Mouse (Mus musculus) lung, embryonic 15.5 days (tissue): ENCODE data around the gene Bcr. TPM values are rescaled to one million over a fixed set of nuclear protein-coding genes. Genes with fewer than 3 reads are reported as not detected.

Source experiments
- ATAC-seq: fragments of 200-750 bp; cut with Nextera tagmentation; 2 replicates; pipeline ENCODE4 v1.8.0; 2017; ENCODE audit warnings: moderate number of reproducible peaks, borderline replicate concordance; ENCODE audit not compliant: low FRiP score, low TSS enrichment; ENCODE audit errors: extremely low read depth
- H3K27ac ChIP-seq: fragments of 300-500 bp; sonication (generic); 2 replicates; pipeline ENCODE4 v1.5.1; 2015; ENCODE audit warnings: moderate library complexity, mild to moderate bottlenecking, inconsistent platforms
- H3K27me3 ChIP-seq: fragments of 300-500 bp; sonication (generic); 2 replicates; pipeline ENCODE4 v1.6.1; 2015; ENCODE audit warnings: inconsistent platforms
- H3K36me3 ChIP-seq: fragments of 300-500 bp; sonication (generic); 2 replicates; pipeline ENCODE4 v1.6.1; 2015; ENCODE audit warnings: inconsistent platforms
- H3K4me1 ChIP-seq: fragments of 300-500 bp; sonication (generic); 2 replicates; pipeline ENCODE4 v1.6.1; 2015; ENCODE audit warnings: inconsistent platforms
- H3K4me2 ChIP-seq: fragments of 300-500 bp; sonication (generic); 2 replicates; pipeline ENCODE4 v1.6.1; 2015; ENCODE audit warnings: inconsistent platforms, mild to moderate bottlenecking, moderate library complexity
- H3K4me3 ChIP-seq: fragments of 300-500 bp; sonication (generic); 2 replicates; pipeline ENCODE4 v1.5.1; 2015; ENCODE audit warnings: mild to moderate bottlenecking, inconsistent platforms
- H3K9ac ChIP-seq: fragments of 300-500 bp; sonication (generic); 2 replicates; pipeline ENCODE4 v1.6.1; 2015; ENCODE audit warnings: inconsistent platforms
- H3K9me3 ChIP-seq: fragments of 300-500 bp; sonication (generic); 2 replicates; pipeline ENCODE4 v1.6.1; 2016; ENCODE audit warnings: inconsistent platforms
- WGBS: fragments of 180-500 bp; shearing (Covaris S2); methylation state at CpG from one replicate; pipeline ENCODE4 v1.1.7; 2015; 5-methylcytosine and 5-hydroxymethylcytosine counted together
- polyA plus RNA-seq: library from polyadenylated mRNA; unstranded; fragments of >200 nt; fragmentation: Nextera tagmentation; extraction: Ambion mirVana; gene quantifications from 2 replicates; pipeline ENCODE4 v1.2.1, GENCODE M21; 2015

Bcr gene
- polyA plus RNA-seq, 1 experiment from 2014 or later = 8.6 TPM

- no peak overlapping the region for H3K9ac ChIP-seq
- no peak overlapping the region for H3K4me3 ChIP-seq
- peaks cover 52% of the 10 kb centered on the region for H3K4me1 ChIP-seq
- ATAC-seq = no peak
- peak overlapping the region; percentile 89 for H3K4me2 ChIP-seq
- H3K27me3 ChIP-seq = no peaks in the 10 kb centered on the region
- H3K9me3 ChIP-seq = no peaks in the 10 kb centered on the region
- H3K27ac ChIP-seq = no peak overlapping the region
- H3K36me3 ChIP-seq = no peaks in the 10 kb centered on the region
- 33% methylated on average over 9 of the region's 9 CpGs for WGBS
Measured at GRCm38 (mm10) chr10:75058761-75059395, 1.5 kb upstream of the Bcr start.

- Histone ChIP-seq H3K27ac (no peak overlapping the region), H3K9ac (no peak overlapping the region), H3K36me3 (no peaks in the 10 kb centered on the region), H3K4me3 (peak overlapping the region; percentile 88; the same call in 1 of the 2 replicates), H3K4me1 (peaks cover 52% of the 10 kb centered on the region), H3K4me2 (peak overlapping the region; percentile 89), H3K27me3 (no peaks in the 10 kb centered on the region), H3K9me3 (no peaks in the 10 kb centered on the region)
- 1% methylated on average over 11 of the region's 11 CpGs for WGBS
- ATAC-seq = no peak
Measured at GRCm38 (mm10) chr10:75059396-75059795, 996 bp upstream of the Bcr start.

GRCm38 (mm10) chr10:75060843-75061235, 447 bp downstream of the Bcr start:
- Histone ChIP-seq H3K9me3 (no peaks in the 10 kb centered on the region), H3K4me3 (peak overlapping the region; percentile 88), H3K9ac (peak overlapping the region; percentile 70), H3K27me3 (no peaks in the 10 kb centered on the region), H3K27ac (peak overlapping the region; percentile 43), H3K36me3 (no peaks in the 10 kb centered on the region), H3K4me2 (peak overlapping the region; percentile 89), H3K4me1 (peaks cover 62% of the 10 kb centered on the region)
- peak; percentile 5; the same call in 1 of the 2 replicates for ATAC-seq
- under 1% methylated on average over 35 of the region's 48 CpGs for WGBS

GRCm38 (mm10) chr10:75061341-75062188, 1.2 kb downstream of the Bcr start:
- Histone ChIP-seq H3K27me3 (no peaks in the 10 kb centered on the region), H3K4me2 (peak overlapping the region; percentile 89), H3K9ac (peak overlapping the region; percentile 70), H3K9me3 (no peaks in the 10 kb centered on the region), H3K4me1 (peaks cover 67% of the 10 kb centered on the region), H3K4me3 (peak overlapping the region; percentile 88), H3K36me3 (no peaks in the 10 kb centered on the region), H3K27ac (peak overlapping the region; percentile 68)
- no peak for ATAC-seq
- WGBS = 2% methylated on average over 71 of the region's 71 CpGs

GRCm38 (mm10) chr10:75062189-75062561, 1.8 kb downstream of the Bcr start:
- Histone ChIP-seq H3K27ac (peak overlapping the region; percentile 68), H3K27me3 (no peaks in the 10 kb centered on the region), H3K4me1 (peaks cover 69% of the 10 kb centered on the region), H3K36me3 (no peaks in the 10 kb centered on the region), H3K9ac (peak overlapping the region; percentile 70), H3K9me3 (no peaks in the 10 kb centered on the region), H3K4me2 (peak overlapping the region; percentile 89), H3K4me3 (peak overlapping the region; percentile 88)
- 8% methylated on average over 6 of the region's 6 CpGs for WGBS
- peak; percentile 36 for ATAC-seq

GRCm38 (mm10) chr10:75062621-75063020, 2.2 kb downstream of the Bcr start:
- Histone ChIP-seq H3K4me3 (peak overlapping the region; percentile 88), H3K9ac (no peak overlapping the region), H3K27ac (no peak overlapping the region), H3K27me3 (no peaks in the 10 kb centered on the region), H3K9me3 (no peaks in the 10 kb centered on the region), H3K36me3 (no peaks in the 10 kb centered on the region), H3K4me1 (peaks cover 73% of the 10 kb centered on the region), H3K4me2 (peak overlapping the region; percentile 89)
- WGBS = 30% methylated on average over 6 of the region's 6 CpGs
- 0 out of 2 replicates have a peak, but pooled peaks have one; percentile 2 for ATAC-seq

GRCm38 (mm10) chr10:75063301-75063965, 3.0 kb downstream of the Bcr start:
- H3K27me3 ChIP-seq = no peaks in the 10 kb centered on the region
- peak overlapping the region; percentile 88 for H3K4me3 ChIP-seq
- no peaks in the 10 kb centered on the region for H3K36me3 ChIP-seq
- peaks cover 72% of the 10 kb centered on the region for H3K4me1 ChIP-seq
- ATAC-seq = no peak
- peak overlapping the region; percentile 89 for H3K4me2 ChIP-seq
- 29% methylated on average over 12 of the region's 12 CpGs for WGBS
- peak overlapping the region; percentile 10; the same call in 1 of the 2 replicates for H3K9ac ChIP-seq
- H3K27ac ChIP-seq = no peak overlapping the region
- no peaks in the 10 kb centered on the region for H3K9me3 ChIP-seq

- Histone ChIP-seq H3K4me3 (no peak overlapping the region), H3K4me2 (no peak overlapping the region), H3K9ac (no peak overlapping the region), H3K4me1 (peaks cover 77% of the 10 kb centered on the region), H3K27ac (no peak overlapping the region), H3K36me3 (no peaks in the 10 kb centered on the region), H3K9me3 (no peaks in the 10 kb centered on the region), H3K27me3 (no peaks in the 10 kb centered on the region)
- 56% methylated on average over 6 of the region's 6 CpGs for WGBS
- no peak for ATAC-seq
Measured at GRCm38 (mm10) chr10:75065691-75066090, 5.3 kb downstream of the Bcr start.

GRCm38 (mm10) chr10:75067446-75067845, 7.1 kb downstream of the Bcr start:
- Histone ChIP-seq H3K4me2 (no peak overlapping the region), H3K9ac (no peak overlapping the region), H3K4me1 (peaks cover 71% of the 10 kb centered on the region), H3K27me3 (no peaks in the 10 kb centered on the region), H3K27ac (no peak overlapping the region), H3K4me3 (no peak overlapping the region), H3K36me3 (no peaks in the 10 kb centered on the region), H3K9me3 (no peaks in the 10 kb centered on the region)
- no peak for ATAC-seq

GRCm38 (mm10) chr10:75068086-75068485, 7.7 kb downstream of the Bcr start:
- 46% methylated on average over 2 of the region's 2 CpGs for WGBS
- peak overlapping the region; percentile 39 for H3K4me2 ChIP-seq
- H3K9ac ChIP-seq = no peak overlapping the region
- no peak overlapping the region for H3K4me3 ChIP-seq
- H3K27me3 ChIP-seq = no peaks in the 10 kb centered on the region
- ATAC-seq = no peak
- peak overlapping the region; percentile 63 for H3K27ac ChIP-seq
- peaks cover 65% of the 10 kb centered on the region for H3K4me1 ChIP-seq
- no peaks in the 10 kb centered on the region for H3K9me3 ChIP-seq
- no peaks in the 10 kb centered on the region for H3K36me3 ChIP-seq

GRCm38 (mm10) chr10:75068624-75069328, 8.4 kb downstream of the Bcr start:
- Histone ChIP-seq H3K9ac (no peak overlapping the region), H3K36me3 (no peaks in the 10 kb centered on the region), H3K9me3 (no peaks in the 10 kb centered on the region), H3K27me3 (no peaks in the 10 kb centered on the region), H3K27ac (peak overlapping the region; percentile 63), H3K4me2 (peak overlapping the region; percentile 39), H3K4me3 (no peak overlapping the region; the same call in 1 of the 2 replicates), H3K4me1 (peaks cover 58% of the 10 kb centered on the region)
- ATAC-seq = peak; percentile 51; the same call in 1 of the 2 replicates
- 23% methylated on average over 12 of the region's 12 CpGs for WGBS
